Mouse (Mus musculus): Measurements from ENCODE around the gene Hmcn2. TPM values are rescaled to one million over a fixed set of nuclear protein-coding genes. Genes with fewer than 3 reads are reported as not detected.

The Hmcn2 gene
- total RNA-seq, 1 experiment from 2014 or later, result not detected

GRCm38 (mm10) chr2:31381292-31381846, 67.2 kb downstream of the Hmcn2 start:
- peak; percentile 62 for ATAC-seq (replicated peaks; ENCODE audit: low read depth, poor library complexity, severe bottlenecking)

- peak; percentile 72; the same call in 1 of the 2 replicates for ATAC-seq (replicated peaks; ENCODE audit: low read depth, poor library complexity, severe bottlenecking)
These were observed 68.7 kb downstream of the Hmcn2 start for GRCm38 (mm10) chr2:31382952-31383351.

GRCm38 (mm10) chr2:31416968-31417367, 102.8 kb downstream of the Hmcn2 start:
- ATAC-seq (replicated peaks; ENCODE audit: low read depth, poor library complexity, severe bottlenecking), result peak; percentile 55

- ATAC-seq (replicated peaks; ENCODE audit: low read depth, poor library complexity, severe bottlenecking), result no peak
These were observed 103.8 kb downstream of the Hmcn2 start for GRCm38 (mm10) chr2:31418021-31418420.

- ATAC-seq (replicated peaks; ENCODE audit: low read depth, poor library complexity, severe bottlenecking), result no peak
These were observed 104.4 kb downstream of the Hmcn2 start for GRCm38 (mm10) chr2:31418571-31418970.

GRCm38 (mm10) chr2:31420914-31421313, 106.7 kb downstream of the Hmcn2 start:
- ATAC-seq (replicated peaks; ENCODE audit: low read depth, poor library complexity, severe bottlenecking), result no peak

GRCm38 (mm10) chr2:31422576-31422975, 108.4 kb downstream of the Hmcn2 start:
- ATAC-seq (replicated peaks; ENCODE audit: low read depth, poor library complexity, severe bottlenecking), result no peak

GRCm38 (mm10) chr2:31431477-31431876, 117.3 kb downstream of the Hmcn2 start:
- no peak for ATAC-seq (replicated peaks; ENCODE audit: low read depth, poor library complexity, severe bottlenecking)

GRCm38 (mm10) chr2:31434746-31435145, 120.5 kb downstream of the Hmcn2 start:
- ATAC-seq (replicated peaks; ENCODE audit: low read depth, poor library complexity, severe bottlenecking), result no peak

GRCm38 (mm10) chr2:31435567-31435966, 121.4 kb downstream of the Hmcn2 start:
- ATAC-seq (replicated peaks; ENCODE audit: low read depth, poor library complexity, severe bottlenecking), result peak; percentile 86

- ATAC-seq (replicated peaks; ENCODE audit: low read depth, poor library complexity, severe bottlenecking), result no peak
These were observed 123.4 kb downstream of the Hmcn2 start for GRCm38 (mm10) chr2:31437480-31438245.

- ATAC-seq (replicated peaks; ENCODE audit: low read depth, poor library complexity, severe bottlenecking), result no peak
These were observed 125.4 kb downstream of the Hmcn2 start for GRCm38 (mm10) chr2:31439576-31439975.

- peak; percentile 81 for ATAC-seq (replicated peaks; ENCODE audit: low read depth, poor library complexity, severe bottlenecking)
These were observed 128.4 kb downstream of the Hmcn2 start for GRCm38 (mm10) chr2:31442480-31443160.

GRCm38 (mm10) chr2:31446036-31446435, 131.8 kb downstream of the Hmcn2 start:
- ATAC-seq (replicated peaks; ENCODE audit: low read depth, poor library complexity, severe bottlenecking), result no peak

- no peak for ATAC-seq (replicated peaks; ENCODE audit: low read depth, poor library complexity, severe bottlenecking)
These were observed 132.2 kb downstream of the Hmcn2 start for GRCm38 (mm10) chr2:31446456-31446855.

- ATAC-seq (replicated peaks; ENCODE audit: low read depth, poor library complexity, severe bottlenecking), result peak; percentile 77
These were observed 133.3 kb downstream of the Hmcn2 start for GRCm38 (mm10) chr2:31447536-31447935.

GRCm38 (mm10) chr2:31448756-31449440, 134.7 kb downstream of the Hmcn2 start:
- ATAC-seq (replicated peaks; ENCODE audit: low read depth, poor library complexity, severe bottlenecking), result no peak

GRCm38 (mm10) chr2:31449441-31449815, 135.2 kb downstream of the Hmcn2 start:
- no peak for ATAC-seq (replicated peaks; ENCODE audit: low read depth, poor library complexity, severe bottlenecking)

GRCm38 (mm10) chr2:31449902-31450301, 135.7 kb downstream of the Hmcn2 start:
- no peak for ATAC-seq (replicated peaks; ENCODE audit: low read depth, poor library complexity, severe bottlenecking)

GRCm38 (mm10) chr2:31450661-31451060, 136.4 kb downstream of the Hmcn2 start:
- ATAC-seq (replicated peaks; ENCODE audit: low read depth, poor library complexity, severe bottlenecking), result no peak

GRCm38 (mm10) chr2:31451530-31451929, 137.3 kb downstream of the Hmcn2 start:
- ATAC-seq (replicated peaks; ENCODE audit: low read depth, poor library complexity, severe bottlenecking), result peak; percentile 54

Data from common myeloid progenitor, adult 5-6 weeks (primary cell).